Mouse (Mus musculus) hindbrain, embryonic 12.5 days (tissue): ENCODE results near the gene Camta1. TPM values are rescaled to one million over a fixed set of nuclear protein-coding genes. Genes with fewer than 3 reads are reported as not detected.

ENCODE experiments used
- ATAC-seq: fragments of 200-750 bp; cut with Nextera tagmentation; 2 replicates; pipeline ENCODE4 v1.8.0; 2017; ENCODE audit warnings: moderate TSS enrichment; ENCODE audit not compliant: low FRiP score
- H3K27ac ChIP-seq: fragments of 300-500 bp; sonication (generic); 2 replicates; pipeline ENCODE4 v1.5.1; 2016; ENCODE audit warnings: mild to moderate bottlenecking
- H3K27me3 ChIP-seq: fragments of 300-500 bp; sonication (generic); 2 replicates; pipeline ENCODE4 v1.6.1; 2016; ENCODE audit warnings: mild to moderate bottlenecking
- H3K36me3 ChIP-seq: fragments of 300-500 bp; sonication (generic); 2 replicates; pipeline ENCODE4 v1.6.1; 2016; ENCODE audit warnings: mild to moderate bottlenecking
- H3K4me1 ChIP-seq: fragments of 300-500 bp; sonication (generic); 2 replicates; pipeline ENCODE4 v1.6.1; 2016
- H3K4me2 ChIP-seq: fragments of 300-500 bp; sonication (generic); replicated peaks from 2 replicates; pipeline ENCODE4 v1.6.1; 2016; ENCODE audit warnings: mild to moderate bottlenecking
- H3K4me3 ChIP-seq: fragments of 300-500 bp; sonication (generic); 2 replicates; pipeline ENCODE4 v1.5.1; 2016; ENCODE audit warnings: mild to moderate bottlenecking
- H3K9ac ChIP-seq: fragments of 300-500 bp; sonication (generic); 2 replicates; pipeline ENCODE4 v1.6.1; 2016; ENCODE audit warnings: mild to moderate bottlenecking, moderate library complexity
- H3K9me3 ChIP-seq: fragments of 300-500 bp; sonication (generic); replicated peaks from 2 replicates; pipeline ENCODE4 v1.6.1; 2016; ENCODE audit warnings: mild to moderate bottlenecking
- WGBS: fragments of 180-500 bp; shearing (Covaris S2); methylation state at CpG from one replicate; pipeline ENCODE4 v1.1.7; 2016; 5-methylcytosine and 5-hydroxymethylcytosine counted together
- polyA plus RNA-seq: library from polyadenylated mRNA; unstranded; fragments of >200 nt; fragmentation: Nextera tagmentation; extraction: Ambion mirVana; gene quantifications from 2 replicates; pipeline ENCODE4 v1.2.1, GENCODE M21; 2016

Gene Camta1
- polyA plus RNA-seq, 1 experiment from 2014 or later, result 136 TPM

DNA sequence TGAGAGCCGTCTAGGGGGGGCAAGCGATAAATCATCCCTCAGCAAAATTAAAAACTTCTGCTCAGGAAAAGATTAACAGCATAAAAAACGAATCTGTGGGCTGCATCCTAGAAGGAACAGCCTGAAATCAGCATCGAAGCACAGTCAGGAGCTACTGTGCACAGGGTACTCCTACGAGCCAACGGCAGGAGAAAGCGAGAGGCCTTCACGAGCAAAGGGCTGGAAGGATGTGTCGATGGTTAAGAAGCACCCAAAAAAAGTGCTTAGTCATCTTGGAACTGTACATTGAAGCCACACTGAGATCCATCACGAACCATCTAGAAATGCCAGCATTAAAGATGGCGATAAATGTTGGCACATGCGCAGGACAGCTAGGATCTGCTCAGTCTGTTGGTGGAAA, 171.6 kb downstream of the Camta1 start:
- Histone ChIP-seq H3K9me3 (no peaks in the 10 kb centered on the region), H3K4me2 (no peak overlapping the region), H3K4me1 (peaks cover 21% of the 10 kb centered on the region), H3K4me3 (no peak overlapping the region), H3K9ac (no peak overlapping the region), H3K27ac (no peak overlapping the region), H3K27me3 (no peaks in the 10 kb centered on the region), H3K36me3 (no peaks in the 10 kb centered on the region)
- 92% methylated on average over 12 of the region's 12 CpGs for WGBS
- no peak for ATAC-seq

DNA sequence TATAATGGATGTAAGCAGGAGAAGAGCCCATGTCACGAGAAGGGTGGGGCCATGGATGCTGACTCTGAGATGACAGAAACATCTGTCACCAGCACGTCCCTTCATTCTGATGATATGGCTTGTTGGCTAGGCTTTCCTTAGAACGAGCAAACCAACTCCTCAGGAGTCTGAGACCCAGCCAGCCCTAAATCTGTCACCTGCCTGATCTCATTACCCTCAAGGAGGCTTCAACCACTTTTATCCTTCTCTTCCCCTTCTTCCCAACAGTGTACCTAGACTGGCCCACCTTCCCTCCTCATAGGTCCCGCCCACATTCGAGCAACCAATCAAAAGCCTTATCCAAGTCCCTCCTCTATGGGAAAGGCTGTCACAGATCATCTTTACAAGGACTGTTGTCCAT, 173.5 kb downstream of the Camta1 start:
- no peak overlapping the region for H3K27ac ChIP-seq
- H3K4me3 ChIP-seq, result no peak overlapping the region
- no peak overlapping the region for H3K4me2 ChIP-seq
- no peaks in the 10 kb centered on the region for H3K36me3 ChIP-seq
- WGBS, result 85% methylated on average over 5 of the region's 5 CpGs
- H3K4me1 ChIP-seq, result peaks cover 10% of the 10 kb centered on the region
- H3K9ac ChIP-seq, result no peak overlapping the region
- no peaks in the 10 kb centered on the region for H3K27me3 ChIP-seq
- H3K9me3 ChIP-seq, result no peaks in the 10 kb centered on the region
- no peak for ATAC-seq

GRCm38 (mm10) chr4:151684596-151684995, 177.1 kb downstream of the Camta1 start:
- 89% methylated on average over 7 of the region's 7 CpGs for WGBS
- H3K4me3 ChIP-seq, result no peak overlapping the region
- 0 out of 2 replicates have a peak, but pooled peaks cover 6% of the 10 kb centered on the region for H3K4me1 ChIP-seq
- ATAC-seq, result no peak
- H3K4me2 ChIP-seq, result no peak overlapping the region
- H3K27me3 ChIP-seq, result no peaks in the 10 kb centered on the region
- no peaks in the 10 kb centered on the region for H3K9me3 ChIP-seq
- H3K9ac ChIP-seq, result no peak overlapping the region
- no peaks in the 10 kb centered on the region for H3K36me3 ChIP-seq
- no peak overlapping the region for H3K27ac ChIP-seq

DNA sequence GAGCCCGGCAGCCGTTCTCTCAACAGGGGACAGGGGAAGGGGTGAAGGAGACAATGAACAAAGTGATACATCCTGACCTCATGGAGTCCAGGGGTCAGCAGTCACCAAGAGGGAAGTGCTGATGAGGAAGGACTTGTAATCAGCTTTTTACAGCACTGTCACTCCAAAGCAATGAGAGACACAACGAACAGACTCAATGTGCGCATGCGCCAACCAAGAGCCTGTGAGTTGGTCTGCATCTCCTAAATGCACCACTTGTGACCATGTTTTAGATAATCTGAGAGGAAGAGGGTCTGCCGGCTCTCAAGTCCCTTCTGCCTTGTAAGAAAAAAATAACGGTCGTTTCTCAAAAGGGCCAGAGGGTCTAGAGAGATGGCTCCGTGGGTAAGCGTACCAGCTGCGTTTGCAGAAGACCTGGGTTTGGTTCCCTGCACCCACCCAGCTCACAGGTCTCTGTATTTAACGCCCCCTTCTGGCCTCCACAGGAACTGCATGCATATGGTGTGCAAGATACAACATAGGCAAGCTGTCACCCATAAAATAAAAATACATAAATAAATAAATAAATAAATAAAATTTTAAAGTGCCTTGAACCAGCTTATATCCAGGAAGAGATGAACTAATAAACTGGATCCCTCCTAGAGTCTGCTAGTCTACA, 178.7 kb downstream of the Camta1 start:
- no peak overlapping the region for H3K4me3 ChIP-seq
- no peaks in the 10 kb centered on the region for H3K36me3 ChIP-seq
- WGBS, result 81% methylated on average over 12 of the region's 12 CpGs
- no peaks in the 10 kb centered on the region for H3K27me3 ChIP-seq
- H3K4me2 ChIP-seq, result no peak overlapping the region
- no peak overlapping the region for H3K9ac ChIP-seq
- H3K27ac ChIP-seq, result no peak overlapping the region
- H3K9me3 ChIP-seq, result peaks cover 3% of the 10 kb centered on the region; the same call in 1 of the 2 replicates
- ATAC-seq, result no peak
- 0 out of 2 replicates have a peak, but pooled peaks cover 6% of the 10 kb centered on the region for H3K4me1 ChIP-seq

DNA sequence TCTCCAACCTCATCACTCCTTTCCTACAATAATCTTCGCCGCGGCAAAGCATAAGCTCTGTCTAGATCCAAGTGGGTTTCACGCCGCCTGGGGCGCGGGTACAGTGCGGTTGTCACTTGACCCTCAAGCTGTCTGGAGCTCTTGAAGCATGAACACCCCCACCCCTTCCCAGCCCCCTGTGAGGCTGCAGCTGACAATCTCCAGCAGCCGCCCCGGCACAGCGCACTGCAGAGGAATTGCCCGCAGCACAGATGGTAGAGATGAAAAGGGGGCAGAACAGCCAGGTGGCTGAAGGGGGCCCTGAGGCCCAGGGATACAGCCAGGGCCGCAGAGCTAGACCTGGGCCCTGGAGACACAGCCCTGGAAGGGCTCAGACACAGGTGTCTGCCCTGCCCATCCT, 189.2 kb downstream of the Camta1 start:
- no peaks in the 10 kb centered on the region for H3K27me3 ChIP-seq
- peak overlapping the region; percentile 47 for H3K9ac ChIP-seq
- peak; percentile 77; the same call in 1 of the 2 replicates for ATAC-seq
- peaks cover 23% of the 10 kb centered on the region for H3K4me1 ChIP-seq
- no peaks in the 10 kb centered on the region for H3K36me3 ChIP-seq
- H3K4me2 ChIP-seq, result no peak overlapping the region
- H3K4me3 ChIP-seq, result no peak overlapping the region
- no peaks in the 10 kb centered on the region for H3K9me3 ChIP-seq
- no peak overlapping the region for H3K27ac ChIP-seq
- 56% methylated on average over 13 of the region's 13 CpGs for WGBS

GRCm38 (mm10) chr4:151666411-151666901, 195.2 kb downstream of the Camta1 start:
- Histone ChIP-seq H3K9ac (no peak overlapping the region), H3K4me2 (no peak overlapping the region), H3K4me1 (peaks cover 9% of the 10 kb centered on the region; the same call in 1 of the 2 replicates), H3K36me3 (no peaks in the 10 kb centered on the region), H3K27me3 (no peaks in the 10 kb centered on the region), H3K9me3 (no peaks in the 10 kb centered on the region), H3K4me3 (no peak overlapping the region), H3K27ac (0 out of 2 replicates have a peak overlapping the region, but pooled peaks have one; percentile 12)
- WGBS, result 80% methylated on average over 12 of the region's 12 CpGs
- no peak for ATAC-seq

GRCm38 (mm10) chr4:151661486-151661885, 200.2 kb downstream of the Camta1 start:
- Histone ChIP-seq H3K9ac (no peak overlapping the region), H3K9me3 (no peaks in the 10 kb centered on the region), H3K27ac (peak overlapping the region; percentile 30; the same call in 1 of the 2 replicates), H3K4me3 (no peak overlapping the region), H3K4me1 (peaks cover 11% of the 10 kb centered on the region; the same call in 1 of the 2 replicates), H3K27me3 (no peaks in the 10 kb centered on the region), H3K36me3 (no peaks in the 10 kb centered on the region), H3K4me2 (no peak overlapping the region)
- 61% methylated on average over 9 of the region's 9 CpGs for WGBS
- no peak for ATAC-seq

DNA sequence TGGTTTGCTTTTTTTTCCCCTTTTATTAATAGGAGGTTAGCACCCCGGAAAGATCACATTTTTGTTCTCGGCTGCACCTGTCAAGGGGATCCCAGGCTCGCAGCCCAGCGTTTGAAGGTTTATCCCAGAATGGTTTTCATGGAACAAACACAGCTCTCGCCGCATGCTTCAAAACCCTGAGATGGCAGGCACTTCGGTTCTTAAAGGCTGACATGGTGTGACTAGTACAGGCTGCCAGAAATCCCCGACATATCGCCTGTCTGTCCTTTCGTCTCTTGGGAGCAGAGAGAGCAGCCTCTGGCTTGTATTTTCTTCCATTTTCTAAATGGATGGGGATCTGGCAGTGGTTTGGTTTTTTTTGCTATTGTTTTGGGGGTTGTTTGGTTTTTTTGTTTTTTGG, 205.2 kb downstream of the Camta1 start:
- H3K27ac ChIP-seq, result peak overlapping the region; percentile 5; the same call in 1 of the 2 replicates
- WGBS, result 63% methylated on average over 10 of the region's 10 CpGs

DNA sequence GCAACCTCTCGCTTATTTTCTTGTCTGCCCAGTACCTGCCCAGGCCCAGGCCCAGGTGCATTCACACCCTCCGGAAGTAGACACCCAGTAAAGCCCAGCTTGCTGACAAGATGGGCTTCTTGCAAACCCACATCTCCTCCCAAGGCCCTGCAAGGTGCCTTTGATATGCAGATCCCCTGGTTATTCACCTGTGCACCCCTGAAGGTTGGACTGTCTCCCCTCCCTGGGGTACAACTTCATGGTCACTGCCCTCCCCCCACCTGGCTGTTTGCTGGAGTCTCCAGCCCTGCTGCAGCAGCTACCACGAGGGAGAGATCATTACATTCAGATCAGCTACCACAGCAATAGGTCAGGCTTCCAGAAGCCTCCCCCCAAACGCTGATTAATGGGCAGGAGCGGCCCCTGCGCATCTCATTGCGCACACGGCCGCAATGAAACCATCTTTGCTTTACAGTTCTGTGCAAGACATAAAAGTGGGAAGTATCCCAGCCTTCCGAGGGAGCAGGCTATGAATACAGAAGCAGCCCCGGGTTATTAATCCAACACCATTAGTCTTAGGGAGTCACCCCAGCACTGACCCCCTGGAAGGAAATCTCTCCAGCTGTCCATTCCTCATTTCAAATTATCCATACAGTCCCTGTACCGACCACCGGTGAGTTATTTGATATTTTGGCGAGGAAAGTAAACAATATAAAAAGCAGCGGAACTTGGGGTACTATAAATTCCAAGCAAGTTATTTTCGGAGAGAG, 205.9 kb downstream of the Camta1 start:
- Histone ChIP-seq H3K36me3 (no peaks in the 10 kb centered on the region), H3K9me3 (no peaks in the 10 kb centered on the region), H3K9ac (no peak overlapping the region), H3K27me3 (no peaks in the 10 kb centered on the region), H3K27ac (peak overlapping the region; percentile 74), H3K4me1 (peaks cover 23% of the 10 kb centered on the region), H3K4me2 (no peak overlapping the region), H3K4me3 (no peak overlapping the region)
- ATAC-seq, result peak; percentile 54; the same call in 1 of the 2 replicates
- 44% methylated on average over 16 of the region's 16 CpGs for WGBS

More for the DNA sequence above, 205.2 kb downstream of the Camta1 start:
- no peak for ATAC-seq
- Histone ChIP-seq H3K27me3 (no peaks in the 10 kb centered on the region), H3K9ac (no peak overlapping the region), H3K4me1 (peaks cover 25% of the 10 kb centered on the region), H3K9me3 (no peaks in the 10 kb centered on the region), H3K4me2 (no peak overlapping the region), H3K4me3 (no peak overlapping the region), H3K36me3 (no peaks in the 10 kb centered on the region)

DNA sequence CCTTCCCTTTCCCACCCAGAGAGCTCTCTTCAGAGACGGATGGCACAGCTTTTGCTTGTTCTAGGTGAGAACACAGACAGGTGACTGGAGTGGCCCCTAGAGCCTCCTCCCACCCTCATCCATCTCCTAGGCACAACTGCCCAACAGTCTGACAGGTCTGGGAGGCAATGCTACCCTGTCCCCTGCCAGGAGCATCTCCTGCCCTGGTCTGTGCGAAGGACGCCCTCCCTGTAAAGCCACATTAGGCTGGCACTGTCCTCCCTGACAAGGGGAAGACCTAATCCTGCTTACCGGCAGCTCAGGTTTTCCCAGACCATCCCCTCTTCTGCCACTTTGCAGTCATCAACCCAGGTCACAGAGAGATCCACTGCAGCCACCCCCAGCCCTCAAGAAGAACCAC, 206.4 kb downstream of the Camta1 start:
- Histone ChIP-seq H3K4me3 (no peak overlapping the region), H3K36me3 (no peaks in the 10 kb centered on the region), H3K9me3 (no peaks in the 10 kb centered on the region), H3K27me3 (no peaks in the 10 kb centered on the region), H3K4me2 (no peak overlapping the region), H3K9ac (no peak overlapping the region), H3K4me1 (peaks cover 23% of the 10 kb centered on the region), H3K27ac (peak overlapping the region; percentile 74)
- WGBS, result 72% methylated on average over 4 of the region's 4 CpGs
- no peak for ATAC-seq

- Histone ChIP-seq H3K9ac (no peak overlapping the region), H3K4me2 (no peak overlapping the region), H3K9me3 (no peaks in the 10 kb centered on the region), H3K4me1 (peaks cover 5% of the 10 kb centered on the region; the same call in 1 of the 2 replicates), H3K27ac (no peak overlapping the region), H3K4me3 (no peak overlapping the region), H3K36me3 (no peaks in the 10 kb centered on the region), H3K27me3 (no peaks in the 10 kb centered on the region)
- no peak for ATAC-seq
- whole genome bisulfite sequencing, result 86% methylated on average over 2 of the region's 2 CpGs
Measured at GRCm38 (mm10) chr4:151642418-151642817, 219.3 kb downstream of the Camta1 start.

DNA sequence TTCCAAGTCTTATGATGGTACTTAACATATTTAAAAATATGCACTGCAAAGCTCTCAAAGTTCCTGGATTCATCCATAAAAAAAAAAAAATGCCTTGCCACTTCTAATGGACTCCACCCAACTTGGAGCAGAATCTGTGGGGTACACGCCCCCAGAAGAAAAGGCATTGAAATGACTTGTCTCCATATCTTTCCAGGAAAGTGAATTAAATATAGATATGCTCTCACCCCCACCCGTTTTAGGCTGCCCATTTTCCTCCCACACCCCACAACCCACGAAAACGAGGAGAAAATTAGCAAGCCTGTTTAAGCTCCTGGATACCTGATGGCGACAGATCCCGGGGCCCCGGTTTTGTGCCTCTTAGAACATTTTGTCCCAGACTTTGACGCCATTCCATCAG, 220.7 kb downstream of the Camta1 start:
- H3K4me2 ChIP-seq, result no peak overlapping the region
- peaks cover 9% of the 10 kb centered on the region for H3K4me1 ChIP-seq
- 85% methylated on average over 8 of the region's 8 CpGs for WGBS
- H3K36me3 ChIP-seq, result no peaks in the 10 kb centered on the region
- no peak overlapping the region for H3K27ac ChIP-seq
- no peak for ATAC-seq
- H3K9me3 ChIP-seq, result no peaks in the 10 kb centered on the region
- H3K4me3 ChIP-seq, result no peak overlapping the region
- H3K9ac ChIP-seq, result no peak overlapping the region
- H3K27me3 ChIP-seq, result no peaks in the 10 kb centered on the region
